Mouse (Mus musculus) gastrocnemius, postnatal 4 days (tissue): ENCODE results near the gene Sertad3. TPM values are rescaled to one million over a fixed set of nuclear protein-coding genes. Genes with fewer than 3 reads are reported as not detected.

Experiments
- total RNA-seq, 2 experiments: library from RNA; stranded (reverse); gene quantifications; 2 replicates each; pipeline ENCODE4 v1.2.3; 2021

Gene Sertad3
- total RNA-seq, 2 experiments from 2014 or later = 13.0 to 13.6 TPM

Other genes starting within 250 kb of the Sertad3 start
- 1 to 10 TPM; 7.2 to 8.5 TPM for gene Itpkc, start 245.1 kb upstream of the Sertad3 start, total RNA-seq
- 10 to 100 TPM in 1 of 2 experiments, 1 to 10 TPM in 1; 8.6 to 10.3 TPM for gene Coq8b, start 240.7 kb upstream of the Sertad3 start, total RNA-seq
- gene Numbl, start 215.3 kb upstream of the Sertad3 start, total RNA-seq = 10 to 100 TPM; 26.3 to 32.3 TPM
- 100 to 1,000 TPM; 152 to 169 TPM for gene Ltbp4, start 136.1 kb upstream of the Sertad3 start, total RNA-seq
- gene Shkbp1, start 117.7 kb upstream of the Sertad3 start, total RNA-seq = 10 to 100 TPM; 11.0 to 11.5 TPM
- not detected for gene Gm20479, start 116.3 kb upstream of the Sertad3 start, total RNA-seq
- gene Sptbn4, start 26.1 kb upstream of the Sertad3 start, total RNA-seq = under 1 TPM; 0.21 to 0.34 TPM
- 10 to 100 TPM; 29.0 to 36.5 TPM for gene Blvrb, start 25.8 kb upstream of the Sertad3 start, total RNA-seq
- gene Sertad1, start 13.1 kb downstream of the Sertad3 start, total RNA-seq = 10 to 100 TPM; 15.6 to 16.2 TPM
- gene Prx, start 25.6 kb downstream of the Sertad3 start, total RNA-seq = 10 to 100 TPM; 36.6 to 38.2 TPM
- 1 to 10 TPM in 1 of 2 experiments, under 1 TPM in 1; 0.73 to 1.1 TPM for gene Hipk4, start 49.5 kb downstream of the Sertad3 start, total RNA-seq
- 10 to 100 TPM; 45.0 to 47.7 TPM for gene Pld3, start 79.5 kb downstream of the Sertad3 start, total RNA-seq
- 100 to 1,000 TPM; 100 to 115 TPM for gene 2310022A10Rik, start 79.5 kb downstream of the Sertad3 start, total RNA-seq
- gene Akt2, start 117.8 kb downstream of the Sertad3 start, total RNA-seq = 100 to 1,000 TPM; 183 to 188 TPM
- not detected for gene Ttc9b, start 180.1 kb downstream of the Sertad3 start, total RNA-seq
- gene Map3k10, start 200.8 kb downstream of the Sertad3 start, total RNA-seq = 10 to 100 TPM; 19.2 to 20.0 TPM
- gene Zfp607b, start 215.6 kb downstream of the Sertad3 start, total RNA-seq = 1 to 10 TPM; 1.4 to 2.1 TPM